Mouse (Mus musculus): ENCODE measurements at regions not wholly inside any gene's neighbourhood (a gene's known extent, or its start where the extent isn't known, plus 50 kb on each side); places are given as distances from the start of the nearest gene placed in this dataset.
A peak's percentile ranks its signal among the peaks of the same experiment; 100 is the strongest.

DNA sequence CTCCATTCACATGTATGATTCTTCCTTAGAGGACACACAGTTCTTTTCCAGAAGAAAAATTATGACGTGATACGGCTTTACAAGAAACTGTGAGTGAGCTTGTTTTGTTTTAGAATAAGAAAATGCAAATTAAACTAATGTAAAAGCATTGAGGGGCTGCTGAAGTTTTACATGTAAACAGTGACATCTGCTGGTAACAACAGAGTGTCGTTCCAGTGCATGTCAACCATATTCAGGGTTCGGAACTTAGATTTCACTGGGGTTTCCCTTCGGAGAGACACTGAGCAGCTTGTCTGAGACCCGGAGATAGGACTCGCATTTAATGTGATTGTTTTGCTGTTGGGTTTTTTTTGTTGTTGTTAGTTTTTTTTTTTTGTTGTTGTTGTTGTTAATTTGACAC is 148.4 kb upstream of the Ube3a start:
- DNase-seq (ENCODE audit: low read depth, low spot score), result peak; percentile 38
